Comparison of ENCODE assay signal across 9 mouse cellular contexts in the genomic region with DNA sequence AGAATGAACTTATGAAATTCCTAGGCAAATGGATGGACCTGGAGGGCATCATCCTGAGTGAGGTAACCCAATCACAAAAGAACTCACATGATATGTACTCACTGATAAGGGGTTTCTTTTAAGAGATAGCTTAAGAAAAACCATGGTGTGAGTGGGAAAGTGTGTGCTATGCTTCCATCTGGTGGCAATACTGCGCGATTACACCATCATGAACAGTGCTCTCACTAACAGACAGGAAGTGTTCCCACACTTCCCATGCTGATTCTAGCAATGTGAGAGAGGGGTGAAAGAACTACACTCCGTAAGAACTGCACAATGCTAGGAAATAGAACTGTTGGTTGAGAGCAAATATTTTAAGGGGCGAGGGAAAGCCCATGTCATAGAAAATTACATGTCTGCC. TPM values are rescaled to one million over a fixed set of nuclear protein-coding genes. Genes with fewer than 3 reads are reported as not detected.
A peak's percentile ranks its signal among the peaks of the same experiment; 100 is the strongest.
DNase-seq lines count a peak whose midpoint lies in the region; ATAC-seq and TF ChIP-seq lines count a peak whose summit lies in the region.
"Had no signal": no experiment of that assay in that cellular context is flagged by ENCODE, and none has a peak within 500 bp of the region (broad histone marks: within the 10 kb centered on the region; RNA-seq: fewer than 3 reads in every experiment).

No protein-coding gene starts in this region.

- no peaks in the 10 kb centered on the region for H3K9me3 ChIP-seq in heart, embryonic 12.5 days (replicated peaks)
- no peaks in the 10 kb centered on the region for H3K9me3 ChIP-seq in limb, embryonic 13.5 days
- H3K9me3 ChIP-seq in stomach, embryonic 16.5 days (replicated peaks; ENCODE audit: control insufficient read depth, low read length): no peaks in the 10 kb centered on the region

- no peak overlapping the region for H3K27ac ChIP-seq in heart, embryonic 12.5 days (ENCODE audit: poor library complexity, severe bottlenecking)
- H3K27ac ChIP-seq in limb, embryonic 13.5 days: no peak overlapping the region
- no peak overlapping the region for H3K27ac ChIP-seq in stomach, embryonic 16.5 days (ENCODE audit: low read length)

- H3K4me2 ChIP-seq in heart, embryonic 12.5 days: no peak overlapping the region
- no peak overlapping the region for H3K4me2 ChIP-seq in limb, embryonic 13.5 days (replicated peaks)
- H3K4me2 ChIP-seq in stomach, embryonic 16.5 days (ENCODE audit: low read depth, low read length): no peak overlapping the region

- CTCF ChIA-PET in Patski (lab: Charles Lee): interaction anchor here (1.4 kb wide), 2 partner anchors 9 to 11 kb away, joined by 3 to 6 read pairs; no protein-coding TSS in a partner anchor

- no peaks in the 10 kb centered on the region for H3K36me3 ChIP-seq in heart, embryonic 12.5 days
- H3K36me3 ChIP-seq in limb, embryonic 13.5 days: no peaks in the 10 kb centered on the region
- H3K36me3 ChIP-seq in stomach, embryonic 16.5 days (ENCODE audit: control insufficient read depth, insufficient read depth, low read length): no peaks in the 10 kb centered on the region

- H3K4me3 ChIP-seq in heart, embryonic 12.5 days: no peak overlapping the region
- H3K4me3 ChIP-seq in limb, embryonic 13.5 days: no peak overlapping the region
- H3K4me3 ChIP-seq in stomach, embryonic 16.5 days (replicated peaks; ENCODE audit: low read length): no peak overlapping the region

- ATAC-seq in heart, embryonic 12.5 days (ENCODE audit: insufficient number of reproducible peaks, low FRiP score): 0 out of 2 replicates have a peak, but pooled peaks have one; percentile 45
- ATAC-seq in Patski: peak; percentile 91
- peak; percentile 84 to 88 for ATAC-seq in hematopoietic stem cell, adult 5-6 weeks (replicated peaks in 1 of 2; ENCODE audit: insufficient read depth in 1 of 2, low FRiP score in 2 of 2, low TSS enrichment in 1 of 2, low read depth in 1 of 2, poor library complexity in 2 of 2, severe bottlenecking in 2 of 2)
- peak; percentile 64; the same call in 1 of the 2 replicates for ATAC-seq in limb, embryonic 13.5 days (ENCODE audit: low FRiP score, low read depth)
- peak; percentile 50; the same call in 1 of the 2 replicates for ATAC-seq in stomach, embryonic 16.5 days (ENCODE audit: insufficient read depth, low FRiP score)

- in situ Hi-C loops in Patski (cut with MboI; ENCODE audit: low pct_unique_long_range_greater_than_20kb): loop anchor here (10.0 kb wide), 1 partner anchor 929 kb away; no protein-coding TSS in a partner anchor

- no peaks in the 10 kb centered on the region for H3K27me3 ChIP-seq in heart, embryonic 12.5 days (replicated peaks)
- peaks cover 6% of the 10 kb centered on the region for H3K27me3 ChIP-seq in Patski
- no peaks in the 10 kb centered on the region for H3K27me3 ChIP-seq in limb, embryonic 13.5 days
- H3K27me3 ChIP-seq in stomach, embryonic 16.5 days (ENCODE audit: control insufficient read depth, insufficient read depth, low read length): no peaks in the 10 kb centered on the region

- no peaks in the 10 kb centered on the region for H3K4me1 ChIP-seq in heart, embryonic 12.5 days (replicated peaks)
- H3K4me1 ChIP-seq in limb, embryonic 13.5 days: no peaks in the 10 kb centered on the region
- H3K4me1 ChIP-seq in stomach, embryonic 16.5 days (ENCODE audit: control insufficient read depth, insufficient read depth, low read length): no peaks in the 10 kb centered on the region

- WGBS in heart, embryonic 12.5 days: 11% methylated on average over 4 of the region's 4 CpGs
- 15% methylated on average over 4 of the region's 4 CpGs for WGBS in limb, embryonic 13.5 days
- WGBS in stomach, embryonic 16.5 days: 16% methylated on average over 4 of the region's 4 CpGs

- no peak overlapping the region for H3K9ac ChIP-seq in heart, embryonic 12.5 days
- no peak overlapping the region for H3K9ac ChIP-seq in limb, embryonic 13.5 days
- no peak overlapping the region for H3K9ac ChIP-seq in stomach, embryonic 16.5 days (ENCODE audit: low read length)

- DNase-seq in heart, adult 9 months (ENCODE audit: low spot score in 2 of 2): no peak
- DNase-seq in 3T3-L1 (ENCODE audit: low read depth, low spot score) (peak; percentile 72), Patski (ENCODE audit: low read depth, low spot score) (no peak)
- no peak for DNase-seq in cerebellum, adult 9-11 months

- peak; percentile 72 for TF ChIP-seq CTCF in Patski (IDR thresholded peaks at IDR 0.05)

- POLR2A ChIA-PET in Patski (lab: Charles Lee): interaction anchor here (0.6 kb wide), 1 partner anchor 40 kb away, joined by 3 read pairs; a partner anchor contains a TSS

RNA-seq across cellular contexts. Expression of a gene that starts 3.4 kb away (rescaled TPM):
- not detected in 2 replicates for polyA plus RNA-seq in heart, embryonic 12.5 days (2016; fragmentation: Nextera tagmentation; extraction: Ambion mirVana)
- polyA plus RNA-seq in Patski (2021): not detected
- total RNA-seq in hematopoietic stem cell, adult 5-6 weeks (2017): not detected in 2 replicates
- polyA plus RNA-seq in limb, embryonic 13.5 days (2015; fragmentation: Nextera tagmentation; extraction: Ambion mirVana): 0.06 and 0.08 TPM in 2 replicates
- polyA plus RNA-seq in stomach, embryonic 16.5 days (2015; fragmentation: Nextera tagmentation; extraction: Ambion mirVana): not detected in 2 replicates
- total RNA-seq: adrenal gland, postnatal 36 days had no signal

RNA-seq across cellular contexts. Expression of a gene that starts 39.9 kb away (rescaled TPM):
- not detected in 2 replicates for polyA plus RNA-seq in heart, embryonic 12.5 days (2016; fragmentation: Nextera tagmentation; extraction: Ambion mirVana)
- polyA plus RNA-seq in Patski (2021): 0.09 TPM
- not detected in 2 replicates for total RNA-seq in hematopoietic stem cell, adult 5-6 weeks (2017)
- polyA plus RNA-seq in limb, embryonic 13.5 days (2015; fragmentation: Nextera tagmentation; extraction: Ambion mirVana): not detected in 2 replicates
- not detected in 2 replicates for polyA plus RNA-seq in stomach, embryonic 16.5 days (2015; fragmentation: Nextera tagmentation; extraction: Ambion mirVana)
- total RNA-seq: adrenal gland, postnatal 36 days had no signal

RNA-seq across cellular contexts. Expression of a gene that starts 54.6 kb away (rescaled TPM):
- not detected in 2 replicates for polyA plus RNA-seq in heart, embryonic 12.5 days (2016; fragmentation: Nextera tagmentation; extraction: Ambion mirVana)
- polyA plus RNA-seq in Patski (2021): not detected
- not detected in 2 replicates for total RNA-seq in hematopoietic stem cell, adult 5-6 weeks (2017)
- not detected in 2 replicates for polyA plus RNA-seq in limb, embryonic 13.5 days (2015; fragmentation: Nextera tagmentation; extraction: Ambion mirVana)
- polyA plus RNA-seq in stomach, embryonic 16.5 days (2015; fragmentation: Nextera tagmentation; extraction: Ambion mirVana): not detected in 2 replicates
- total RNA-seq: adrenal gland, postnatal 36 days had no signal
